Mouse (Mus musculus) MEL (cell line): ENCODE results near the gene 4430402I18Rik.

ENCODE experiments used
- CHD2 ChIP-seq: IDR thresholded peaks from 2 replicates; pipeline ENCODE4 v1.6.1; 2011; ENCODE audit warnings: low read length, improper control_type of control experiment
- CTCF ChIP-seq, 3 experiments: IDR thresholded peaks in 2 of 3; conservative IDR thresholded peaks in 1 of 3; 2 replicates each; pipeline ENCODE4 v1.5.1; 2011 to 2012; ENCODE audit warnings: low read length in 3 of 3, low read depth in 2 of 3, mild to moderate bottlenecking in 2 of 3, improper control_type of control experiment in 1 of 3, inconsistent platforms in 1 of 3, mixed read lengths in 1 of 3, moderate library complexity in 1 of 3; ENCODE audit not compliant: control insufficient read depth in 1 of 3, insufficient read depth in 1 of 3, poor library complexity in 1 of 3, severe bottlenecking in 1 of 3
- EP300 ChIP-seq, 2 experiments: IDR thresholded peaks; 2 replicates each; pipeline ENCODE4 v1.6.1; 2011; ENCODE audit warnings: improper control_type of control experiment in 2 of 2, low read length in 2 of 2, low read depth in 1 of 2, mild to moderate bottlenecking in 1 of 2
- GATA1 ChIP-seq: IDR thresholded peaks from 2 replicates; pipeline ENCODE4 v1.6.1; 2011; ENCODE audit warnings: low read depth, low read length, improper control_type of control experiment
- MAFK ChIP-seq: IDR thresholded peaks from 2 replicates; pipeline ENCODE4 v1.6.1; 2011; ENCODE audit warnings: low read depth, mild to moderate bottlenecking, low read length, improper control_type of control experiment, borderline replicate concordance
- MXI1 ChIP-seq: IDR thresholded peaks from 2 replicates; pipeline ENCODE4 v1.6.1; 2011; ENCODE audit warnings: mild to moderate bottlenecking, low read depth, low read length, improper control_type of control experiment
- MYC ChIP-seq: IDR thresholded peaks from 2 replicates; pipeline ENCODE4 v1.6.1; 2011; ENCODE audit warnings: low read depth, mild to moderate bottlenecking, low read length, improper control_type of control experiment, moderate library complexity
- POLR2A ChIP-seq, 2 experiments: IDR thresholded peaks; 2 replicates each; pipeline ENCODE4 v1.6.1; 2011 to 2012; ENCODE audit warnings: low read length in 2 of 2, mild to moderate bottlenecking in 2 of 2, control low read depth in 1 of 2, improper control_type of control experiment in 1 of 2, low read depth in 1 of 2, moderate library complexity in 1 of 2; ENCODE audit not compliant: control insufficient read depth in 1 of 2, insufficient read depth in 1 of 2, poor library complexity in 1 of 2
- UBTF ChIP-seq: IDR thresholded peaks from 2 replicates; pipeline ENCODE4 v1.6.1; 2012; ENCODE audit warnings: low read depth, mild to moderate bottlenecking, inconsistent platforms, low read length, improper control_type of control experiment, moderate library complexity, borderline replicate concordance; ENCODE audit not compliant: insufficient read depth
- USF1 ChIP-seq: IDR thresholded peaks from 2 replicates; pipeline ENCODE4 v1.6.1; 2014; ENCODE audit warnings: low read depth, mild to moderate bottlenecking, inconsistent platforms, low read length, improper control_type of control experiment, moderate library complexity

DNA sequence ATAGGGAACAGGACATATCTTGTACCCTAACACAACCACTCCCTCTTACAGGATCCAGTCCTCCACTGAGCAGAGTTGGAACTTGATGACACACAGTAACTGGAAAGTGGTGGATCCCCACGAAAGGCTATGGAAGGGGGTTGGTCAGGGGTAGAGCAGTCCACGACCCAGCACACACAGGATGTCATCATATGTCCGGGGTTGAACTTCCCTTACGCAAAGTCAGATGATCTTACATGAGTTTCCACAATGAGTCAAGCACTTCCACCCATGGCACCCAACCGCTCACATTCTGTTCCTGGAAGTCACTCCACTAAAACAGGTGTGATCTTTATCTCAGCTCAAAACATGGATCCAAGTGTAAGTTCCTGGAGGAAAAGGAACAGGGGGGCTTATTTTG lies 49.8 kb downstream of the 4430402I18Rik start:
- TF ChIP-seq MXI1: no peak
- TF ChIP-seq GATA1: no peak
- no peak for TF ChIP-seq CTCF (IDR thresholded peaks at IDR 0.05 in 2 of 3, conservative IDR thresholded peaks at IDR 0.05 in 1 of 3; ENCODE audit: control insufficient read depth in 1 of 3, insufficient read depth in 1 of 3, low read depth in 2 of 3, low read length in 3 of 3, poor library complexity in 1 of 3, severe bottlenecking in 1 of 3)
- no peak for TF ChIP-seq UBTF
- no peak for TF ChIP-seq POLR2A (IDR thresholded peaks at IDR 0.05; ENCODE audit: control insufficient read depth in 1 of 2, insufficient read depth in 1 of 2, low read depth in 1 of 2, low read length in 2 of 2, poor library complexity in 1 of 2)
- no peak for TF ChIP-seq CHD2
- TF ChIP-seq MAFK: no peak
- TF ChIP-seq MYC: no peak
- TF ChIP-seq USF1: no peak
- no peak for TF ChIP-seq EP300 (IDR thresholded peaks at IDR 0.05; ENCODE audit: low read depth in 1 of 2, low read length in 2 of 2)
